Mouse (Mus musculus) ZHBTc4 (cell line): ENCODE measurements around the gene Fxr1.
"Not testable (repeated sequence)": the region's sequence is repeated elsewhere in the genome, so short reads cannot be mapped to it uniquely, and the experiment has no call there.

Source experiments
- DNase-seq: peaks from one replicate; pipeline ENCODE4 v3.0.0-alpha.2; 2011; ENCODE audit warnings: low read depth, low spot score

The Fxr1 gene

DNA sequence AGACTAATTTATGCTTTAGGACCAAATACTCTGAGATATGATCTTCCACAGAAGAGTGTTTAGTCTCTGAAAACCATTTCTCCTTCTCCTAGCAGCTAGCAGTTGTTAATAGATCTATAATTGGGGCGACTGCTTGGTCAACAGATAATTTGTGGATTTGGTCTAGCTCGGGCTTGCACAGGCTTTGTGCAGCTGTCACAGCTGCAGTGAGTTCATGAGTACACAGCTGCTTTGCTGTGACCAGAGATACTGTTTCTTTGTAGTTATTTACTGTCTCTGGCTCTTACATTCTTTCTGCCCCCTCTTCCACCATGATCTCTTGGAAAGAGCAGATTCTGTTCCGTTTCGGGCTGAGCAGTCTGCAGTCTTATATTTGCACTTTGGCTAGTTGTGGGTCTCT is 22.2 kb downstream of the Fxr1 start:
- no peak for DNase-seq

GRCm38 (mm10) chr3:34062352-34062751 is 42.6 kb downstream of the Fxr1 start:
- DNase-seq = no peak

DNA sequence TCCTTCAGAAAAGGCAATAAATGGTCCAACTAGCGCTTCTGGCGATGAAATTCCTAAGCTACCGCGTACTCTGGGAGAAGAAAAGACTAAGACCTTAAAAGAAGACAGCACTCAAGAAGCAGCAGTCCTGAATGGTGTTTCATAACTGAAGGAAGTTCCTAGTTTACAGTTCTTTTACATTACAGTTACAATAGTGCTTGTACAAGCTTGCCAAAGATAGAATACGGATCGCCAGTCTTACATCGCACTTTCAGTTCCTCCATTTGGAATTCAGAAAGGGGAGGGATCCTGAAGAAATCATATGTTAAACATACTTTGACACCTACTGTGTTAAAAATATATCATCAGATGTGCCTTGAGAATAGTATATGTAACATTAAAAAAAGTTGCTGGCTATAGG is 49.2 kb downstream of the Fxr1 start:
- DNase-seq = not testable (repeated sequence)

DNA sequence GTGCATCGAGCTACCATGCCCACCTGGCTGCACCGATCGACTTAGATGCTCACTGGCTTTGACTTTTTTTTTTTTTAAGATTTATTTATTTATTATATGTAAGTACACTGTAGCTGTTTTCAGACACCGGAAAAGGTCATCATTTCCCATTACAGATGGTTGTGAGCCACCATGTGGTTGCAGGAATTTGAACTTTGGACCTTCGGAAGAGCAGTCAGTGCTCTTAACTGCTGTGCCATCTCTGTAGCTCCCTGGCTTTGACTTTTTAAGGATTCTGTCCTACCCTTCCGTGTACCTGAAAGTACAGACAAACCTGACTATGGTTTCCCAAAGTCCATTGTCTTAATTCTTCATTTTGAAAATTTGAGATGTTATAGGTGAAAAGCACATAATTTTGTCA is 53.0 kb downstream of the Fxr1 start:
- DNase-seq = no peak

GRCm38 (mm10) chr3:34076058-34076759 is 56.5 kb downstream of the Fxr1 start:
- DNase-seq = no peak

- DNase-seq = peak; percentile 97
Measured at GRCm38 (mm10) chr3:34080900-34081662, 61.3 kb downstream of the Fxr1 start, which contains the start of gene Dnajc19. Dnajc19 (minus strand) TSS chr3:34081321.

GRCm38 (mm10) chr3:34081929-34082328 is 62.2 kb downstream of the Fxr1 start:
- DNase-seq = no peak

GRCm38 (mm10) chr3:34083655-34084054 is 63.9 kb downstream of the Fxr1 start:
- DNase-seq = no peak

- peak; percentile 37 for DNase-seq
Measured at GRCm38 (mm10) chr3:34102891-34103290, 83.1 kb downstream of the Fxr1 start.

DNA sequence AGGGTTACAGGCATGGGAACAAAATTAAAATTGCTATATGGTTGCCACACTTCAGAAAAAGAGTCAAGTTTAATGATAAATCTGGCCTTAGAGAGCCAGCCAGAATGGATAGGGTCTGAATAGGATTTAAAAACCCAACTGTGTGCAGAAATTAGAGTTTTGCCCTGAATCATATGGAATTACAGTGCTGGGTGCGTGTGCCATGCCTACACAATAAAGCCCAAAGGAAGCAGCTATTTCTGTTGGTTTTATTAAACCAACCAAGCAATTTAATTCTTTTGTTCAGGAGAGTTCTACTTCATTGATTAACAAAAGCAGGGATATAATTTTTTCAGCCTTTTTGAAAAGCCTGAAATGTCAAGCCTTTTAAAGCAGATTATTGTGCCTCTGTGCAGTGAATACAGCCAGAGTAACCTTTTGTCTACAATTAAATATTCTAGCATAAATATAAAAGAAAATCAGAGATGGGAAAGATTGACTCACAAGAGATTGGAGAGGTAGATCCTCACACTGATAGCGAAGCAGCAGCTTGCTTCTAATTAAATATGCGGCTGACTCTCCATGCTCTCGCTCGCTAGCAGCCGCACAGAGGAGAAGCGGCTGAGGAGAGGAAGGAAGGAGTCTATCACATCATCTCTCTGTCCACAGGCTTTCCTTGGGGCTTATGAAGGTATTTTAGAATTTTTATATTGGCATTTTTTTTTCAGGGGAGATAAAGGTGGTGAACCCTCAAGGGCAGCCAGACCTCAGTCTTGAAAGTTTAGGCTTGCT is 84.3 kb downstream of the Fxr1 start:
- no peak for DNase-seq

DNA sequence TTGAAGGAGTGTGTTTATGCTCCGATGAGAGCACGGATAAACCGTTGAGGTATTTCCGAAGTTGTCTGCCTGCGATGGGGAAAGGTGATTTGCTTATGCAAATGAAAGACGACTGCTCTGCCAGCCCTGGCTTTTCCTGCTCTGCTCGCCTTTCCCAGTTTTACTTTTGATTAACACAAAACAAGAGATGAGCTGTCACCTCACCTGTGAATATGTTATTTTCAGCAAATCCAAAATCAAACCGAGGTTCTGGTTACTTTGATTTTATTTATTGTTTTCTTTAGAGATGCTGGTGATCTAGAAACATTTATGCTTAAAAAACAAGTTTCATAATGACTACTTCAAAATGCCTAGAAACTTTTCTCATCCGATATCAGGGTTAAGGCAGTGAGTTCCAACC is 86.7 kb downstream of the Fxr1 start:
- DNase-seq = no peak

GRCm38 (mm10) chr3:34107631-34108030 is 87.9 kb downstream of the Fxr1 start:
- no peak for DNase-seq

GRCm38 (mm10) chr3:34111941-34112685 is 92.4 kb downstream of the Fxr1 start:
- no peak for DNase-seq

DNA sequence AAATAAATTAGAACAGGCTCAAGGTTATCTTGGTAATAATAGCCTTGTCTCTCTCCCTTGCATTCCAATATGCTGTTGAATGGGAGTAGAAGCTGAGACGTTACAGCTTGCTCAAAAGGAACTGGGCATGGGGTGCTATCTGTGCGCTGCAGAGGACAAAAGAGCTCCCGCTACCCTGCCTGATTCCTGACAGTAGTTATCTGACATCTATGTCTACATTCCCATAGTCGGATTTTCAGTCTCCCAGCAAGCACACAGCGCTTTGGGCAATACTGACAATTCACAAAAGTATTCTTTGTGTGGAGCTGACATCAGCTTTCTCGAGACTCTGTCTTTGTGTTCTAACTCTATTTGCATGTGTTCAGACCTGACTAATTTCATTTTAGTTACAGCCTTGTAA is 96.1 kb downstream of the Fxr1 start:
- DNase-seq = no peak

DNA sequence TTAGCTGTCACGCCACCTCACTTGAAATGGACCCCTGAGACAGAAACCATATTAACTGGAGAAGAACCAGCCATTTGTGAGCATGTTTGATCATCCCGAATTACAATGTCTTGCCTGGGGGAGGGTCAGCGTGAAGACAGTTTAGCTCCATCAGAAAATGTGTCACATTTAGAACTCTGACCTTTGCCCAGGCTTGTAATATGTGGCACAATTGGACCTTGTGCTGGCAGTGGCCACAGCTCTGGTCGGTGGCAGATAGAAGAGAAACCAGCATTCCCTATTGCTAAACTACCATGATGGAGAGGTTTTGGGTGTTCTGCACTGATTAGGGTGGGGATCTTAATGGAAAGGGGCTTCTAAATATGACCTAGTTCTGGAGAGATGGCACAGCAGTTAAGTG is 100.1 kb downstream of the Fxr1 start:
- DNase-seq = no peak
